Mouse (Mus musculus) lung, adult 2 months (tissue): Measurements from ENCODE around the gene Iqca.

Source experiments
- CTCF ChIP-seq: fragments of 200-500 bp; IDR thresholded peaks from 2 replicates; pipeline ENCODE4 v1.5.1; 2011; ENCODE audit warnings: mild to moderate bottlenecking, low read length, control low read depth; ENCODE audit not compliant: insufficient read depth
- POLR2A ChIP-seq: fragments of 200-500 bp; IDR thresholded peaks from 2 replicates; pipeline ENCODE4 v1.6.1; 2011; ENCODE audit warnings: low read depth, mild to moderate bottlenecking, control low read depth, low read length, borderline replicate concordance; ENCODE audit errors: extremely low read depth

GRCm38 (mm10) chr1:90076291-90076690 lies 76.9 kb downstream of the Iqca start:
- TF ChIP-seq CTCF (no peak), POLR2A (no peak)
